Mouse (Mus musculus) limb, embryonic 14.5 days (tissue): Measurements from ENCODE around the gene 8030411F24Rik. TPM values are rescaled to one million over a fixed set of nuclear protein-coding genes. Genes with fewer than 3 reads are reported as not detected.
A peak's percentile ranks its signal among the peaks of the same experiment; 100 is the strongest.
"Not testable (repeated sequence)": the region's sequence is repeated elsewhere in the genome, so short reads cannot be mapped to it uniquely, and the experiment has no call there.

ENCODE experiments used
- ATAC-seq: fragments of 200-750 bp; cut with Nextera tagmentation; 2 replicates; pipeline ENCODE4 v1.8.0; 2017; ENCODE audit warnings: low read depth, moderate number of reproducible peaks, moderate TSS enrichment; ENCODE audit not compliant: low FRiP score
- DNase-seq: peaks from one replicate; pipeline ENCODE4 v3.0.0-alpha.2; 2015; ENCODE audit warnings: low spot score
- H3K27ac ChIP-seq: fragments of 300-500 bp; sonication (generic); replicated peaks from 2 replicates; pipeline ENCODE4 v1.5.1; 2014; ENCODE audit warnings: low read depth, mild to moderate bottlenecking, low read length, moderate library complexity, mixed read lengths
- H3K27me3 ChIP-seq: fragments of 300-500 bp; sonication (generic); 2 replicates; pipeline ENCODE4 v1.6.1; 2014; ENCODE audit warnings: low read length, mixed read lengths; ENCODE audit not compliant: control insufficient read depth, insufficient read depth
- H3K36me3 ChIP-seq: fragments of 300-500 bp; sonication (generic); 2 replicates; pipeline ENCODE4 v1.6.1; 2014; ENCODE audit warnings: mild to moderate bottlenecking, low read length, moderate library complexity, mixed read lengths; ENCODE audit not compliant: control insufficient read depth, insufficient read depth
- H3K4me1 ChIP-seq: fragments of 300-500 bp; sonication (generic); 2 replicates; pipeline ENCODE4 v1.6.1; 2014; ENCODE audit warnings: antibody characterized with exemption, low read length, mixed read lengths; ENCODE audit not compliant: control insufficient read depth, insufficient read depth
- H3K4me2 ChIP-seq: fragments of 300-500 bp; sonication (generic); replicated peaks from 2 replicates; pipeline ENCODE4 v1.6.1; 2014; ENCODE audit warnings: low read depth, mild to moderate bottlenecking, low read length, moderate library complexity; ENCODE audit not compliant: severe bottlenecking
- H3K4me3 ChIP-seq: fragments of 300-500 bp; sonication (generic); replicated peaks from 2 replicates; pipeline ENCODE4 v1.5.1; 2014; ENCODE audit warnings: low read length
- H3K9ac ChIP-seq: fragments of 300-500 bp; sonication (generic); 2 replicates; pipeline ENCODE4 v1.6.1; 2014; ENCODE audit warnings: mild to moderate bottlenecking, low read depth, low read length, moderate library complexity; ENCODE audit not compliant: severe bottlenecking
- H3K9me3 ChIP-seq: fragments of 300-500 bp; sonication (generic); 2 replicates; pipeline ENCODE4 v1.6.1; 2016; ENCODE audit warnings: low read length; ENCODE audit not compliant: control insufficient read depth
- POLR2A ChIP-seq: fragments of 200-500 bp; IDR thresholded peaks from 2 replicates; pipeline ENCODE4 v1.8.0; 2012; ENCODE audit warnings: inconsistent platforms, mild to moderate bottlenecking, moderate library complexity, borderline replicate concordance; ENCODE audit not compliant: insufficient read depth, insufficient read length; ENCODE audit errors: extremely low read depth
- WGBS: fragments of 180-500 bp; shearing (Covaris S2); extraction: QIAGEN DNeasy Blood & Tissue Kit; methylation state at CpG from one replicate; pipeline ENCODE4 v1.1.7; 2014; 5-methylcytosine and 5-hydroxymethylcytosine counted together
- polyA plus RNA-seq, 2 experiments: library from polyadenylated mRNA; depleted of rRNA in 1 of 2; stranded (reverse) in 1 of 2; unstranded in 1 of 2; fragments of >200 nt; fragmentation: Nextera tagmentation in 1 of 2; extraction: Ambion mirVana in 1 of 2; gene quantifications; 2 replicates each; pipeline versions ENCODE4 v1.2.1 to v1.2.3; 2012 to 2014

8030411F24Rik gene
- polyA plus RNA-seq, 2 experiments = not detected

GRCm38 (mm10) chr2:148751893-148752813 is 29.7 kb upstream of the 8030411F24Rik start:
- Histone ChIP-seq H3K4me2 (peak overlapping the region; percentile 38), H3K9ac (no peak overlapping the region), H3K4me3 (peak overlapping the region; percentile 20; the same call in 1 of the 2 replicates), H3K27me3 (no peaks in the 10 kb centered on the region), H3K27ac (no peak overlapping the region), H3K9me3 (no peaks in the 10 kb centered on the region), H3K4me1 (no peaks in the 10 kb centered on the region), H3K36me3 (no peaks in the 10 kb centered on the region)
- peak; percentile 93 for DNase-seq
- WGBS = 17% methylated on average over 15 of the region's 15 CpGs
- TF ChIP-seq POLR2A = no peak
- peak; percentile 83 for ATAC-seq

GRCm38 (mm10) chr2:148754310-148754846 is 27.4 kb upstream of the 8030411F24Rik start:
- DNase-seq (no peak), ATAC-seq (no peak)
- Histone ChIP-seq H3K4me2 (no peak overlapping the region), H3K9ac (no peak overlapping the region), H3K4me3 (no peak overlapping the region), H3K36me3 (no peaks in the 10 kb centered on the region), H3K4me1 (no peaks in the 10 kb centered on the region), H3K9me3 (no peaks in the 10 kb centered on the region), H3K27me3 (no peaks in the 10 kb centered on the region), H3K27ac (no peak overlapping the region)
- TF ChIP-seq POLR2A = no peak
- WGBS = 50% methylated on average over 1 of the region's 1 CpGs

GRCm38 (mm10) chr2:148763648-148764388 is 18.0 kb upstream of the 8030411F24Rik start:
- H3K27ac ChIP-seq = no peak overlapping the region
- no peak overlapping the region for H3K4me2 ChIP-seq
- 86% methylated on average over 1 of the region's 1 CpGs for WGBS
- H3K36me3 ChIP-seq = no peaks in the 10 kb centered on the region
- DNase-seq (no peak), ATAC-seq (no peak)
- H3K9ac ChIP-seq = no peak overlapping the region
- no peak for TF ChIP-seq POLR2A
- H3K4me1 ChIP-seq = no peaks in the 10 kb centered on the region
- H3K4me3 ChIP-seq = no peak overlapping the region
- H3K9me3 ChIP-seq = no peaks in the 10 kb centered on the region
- no peaks in the 10 kb centered on the region for H3K27me3 ChIP-seq

- H3K36me3 ChIP-seq, H3K4me3 ChIP-seq, H3K4me1 ChIP-seq, H3K4me2 ChIP-seq, DNase-seq, H3K9ac ChIP-seq, H3K27ac ChIP-seq, H3K27me3 ChIP-seq, ATAC-seq, H3K9me3 ChIP-seq: not testable (repeated sequence)
- WGBS = 78% methylated on average over 4 of the region's 4 CpGs
Observed at GRCm38 (mm10) chr2:148771397-148771796, 10.4 kb upstream of the 8030411F24Rik start, which contains the start of gene Cst11. Gene Cst11 (minus strand): TSS chr2:148771497.

- 97% methylated on average over 6 of the region's 6 CpGs for WGBS
- no peaks in the 10 kb centered on the region for H3K27me3 ChIP-seq
- TF ChIP-seq POLR2A = no peak
Observed at GRCm38 (mm10) chr2:148789142-148789541, 7.3 kb downstream of the 8030411F24Rik start, which contains the start of gene Cst12. Gene Cst12 (plus strand): TSS chr2:148789361.

More at GRCm38 (mm10) chr2:148789142-148789541, 7.3 kb downstream of the 8030411F24Rik start, which contains the start of gene Cst12:
- no peak for ATAC-seq
- H3K9ac ChIP-seq = no peak within 1 kb of the TSS
- no peaks in the 10 kb centered on the region for H3K4me1 ChIP-seq
- no peaks in the 10 kb centered on the region for H3K36me3 ChIP-seq
- H3K4me3 ChIP-seq = no peak within 1 kb of the TSS
- no peak within 1 kb of the TSS for H3K4me2 ChIP-seq
- DNase-seq = no peak
- H3K27ac ChIP-seq = no peak within 1 kb of the TSS
- H3K9me3 ChIP-seq = no peaks in the 10 kb centered on the region
